Mouse (Mus musculus): ENCODE measurements at regions not wholly inside any gene's neighbourhood (a gene's known extent, or its start where the extent isn't known, plus 50 kb on each side); places are given as distances from the start of the nearest gene placed in this dataset.

GRCm38 (mm10) chr14:76844717-76845116, 191.9 kb upstream of the Ccdc122 start:
- TF ChIP-seq CTCF (IDR thresholded peaks at IDR 0.05) (no peak), EP300 (IDR thresholded peaks at IDR 0.05) (no peak)
